Mouse (Mus musculus) kidney, adult 2 months (tissue): Measurements from ENCODE around the gene Dcx. TPM values are rescaled to one million over a fixed set of nuclear protein-coding genes. Genes with fewer than 3 reads are reported as not detected.

Source experiments
- DNase-seq: peaks from one replicate; pipeline ENCODE4 v3.0.0; 2021
- H3K27ac ChIP-seq: fragments of 200-500 bp; 2 replicates; pipeline ENCODE4 v1.5.1; 2012; ENCODE audit warnings: low read depth, low read length, control low read depth, inconsistent platforms; ENCODE audit not compliant: insufficient read depth
- H3K27me3 ChIP-seq: fragments of 200-500 bp; replicated peaks from 2 replicates; pipeline ENCODE4 v1.6.1; 2012; ENCODE audit warnings: mild to moderate bottlenecking, moderate library complexity, low read length, inconsistent platforms; ENCODE audit not compliant: control insufficient read depth, insufficient read depth
- H3K36me3 ChIP-seq: fragments of 200-500 bp; 2 replicates; pipeline ENCODE4 v1.6.1; 2012; ENCODE audit warnings: mild to moderate bottlenecking, moderate library complexity, low read length, inconsistent platforms; ENCODE audit not compliant: control insufficient read depth, insufficient read depth
- H3K4me1 ChIP-seq: fragments of 200-500 bp; 2 replicates; pipeline ENCODE4 v1.6.1; 2011; ENCODE audit warnings: low read length; ENCODE audit not compliant: control insufficient read depth, insufficient read depth
- H3K4me3 ChIP-seq: fragments of 200-500 bp; 2 replicates; pipeline ENCODE4 v1.5.1; 2011; ENCODE audit warnings: mild to moderate bottlenecking, low read depth, low read length, control low read depth; ENCODE audit not compliant: insufficient read depth
- CTCF ChIP-seq: fragments of 200-500 bp; conservative IDR thresholded peaks from 2 replicates; pipeline ENCODE4 v1.5.1; 2011; ENCODE audit warnings: low read depth, mild to moderate bottlenecking, control low read depth, low read length, moderate library complexity, mixed read lengths; ENCODE audit not compliant: insufficient read depth, insufficient read length
- POLR2A ChIP-seq: fragments of 200-500 bp; IDR thresholded peaks from one replicate; pipeline ENCODE4 v1.6.1; 2011; ENCODE audit warnings: low read depth, low read length, control low read depth
- WGBS: fragments of 180-500 bp; shearing (Covaris S2); methylation state at CpG from one replicate; pipeline ENCODE4 v1.1.7; 2018; 5-methylcytosine and 5-hydroxymethylcytosine counted together
- polyA plus RNA-seq: library from polyadenylated mRNA; depleted of rRNA; stranded (reverse); fragments of >200 nt; gene quantifications from 2 replicates; pipeline ENCODE4 v1.2.3, GENCODE M21; 2012

Dcx gene
- polyA plus RNA-seq, 1 experiment = 0.05 TPM

- H3K4me3 ChIP-seq = no peak overlapping the region
- no peaks in the 10 kb centered on the region for H3K4me1 ChIP-seq
- TF ChIP-seq POLR2A (no peak), CTCF (no peak)
- WGBS = 56% methylated on average over 4 of the region's 4 CpGs
- H3K27ac ChIP-seq = no peak overlapping the region
- DNase-seq = peak; percentile 14
- H3K27me3 ChIP-seq = no peaks in the 10 kb centered on the region
- no peaks in the 10 kb centered on the region for H3K36me3 ChIP-seq
Measured at GRCm38 (mm10) chrX:143881806-143882468, 51.2 kb downstream of the Dcx start.

GRCm38 (mm10) chrX:143879631-143880030, 53.5 kb downstream of the Dcx start:
- no peaks in the 10 kb centered on the region for H3K27me3 ChIP-seq
- 90% methylated on average over 3 of the region's 3 CpGs for WGBS
- no peak overlapping the region for H3K27ac ChIP-seq
- no peaks in the 10 kb centered on the region for H3K36me3 ChIP-seq
- DNase-seq = no peak
- TF ChIP-seq CTCF = no peak
- TF ChIP-seq POLR2A = no peak
- no peaks in the 10 kb centered on the region for H3K4me1 ChIP-seq
- H3K4me3 ChIP-seq = no peak overlapping the region

- H3K27ac ChIP-seq = no peak overlapping the region
- no peaks in the 10 kb centered on the region for H3K36me3 ChIP-seq
- WGBS = 85% methylated on average over 5 of the region's 5 CpGs
- no peaks in the 10 kb centered on the region for H3K27me3 ChIP-seq
- TF ChIP-seq POLR2A (no peak), CTCF (no peak)
- no peak overlapping the region for H3K4me3 ChIP-seq
- no peaks in the 10 kb centered on the region for H3K4me1 ChIP-seq
- no peak for DNase-seq
Measured at GRCm38 (mm10) chrX:143867129-143867664, 65.9 kb downstream of the Dcx start.

GRCm38 (mm10) chrX:143851351-143851750, 81.8 kb downstream of the Dcx start:
- Histone ChIP-seq H3K4me1 (no peaks in the 10 kb centered on the region), H3K27ac (no peak overlapping the region), H3K27me3 (no peaks in the 10 kb centered on the region), H3K36me3 (no peaks in the 10 kb centered on the region), H3K4me3 (no peak overlapping the region)
- no peak for TF ChIP-seq CTCF
- TF ChIP-seq POLR2A = no peak
- no peak for DNase-seq
- WGBS = 45% methylated on average over 3 of the region's 3 CpGs

GRCm38 (mm10) chrX:143849969-143850368, 83.1 kb downstream of the Dcx start:
- no peak overlapping the region for H3K4me3 ChIP-seq
- no peaks in the 10 kb centered on the region for H3K4me1 ChIP-seq
- WGBS = 85% methylated on average over 3 of the region's 3 CpGs
- H3K27ac ChIP-seq = no peak overlapping the region
- H3K27me3 ChIP-seq = no peaks in the 10 kb centered on the region
- no peak for DNase-seq
- no peak for TF ChIP-seq CTCF
- no peak for TF ChIP-seq POLR2A
- no peaks in the 10 kb centered on the region for H3K36me3 ChIP-seq

- no peak for DNase-seq
- H3K4me1 ChIP-seq = no peaks in the 10 kb centered on the region
- no peak overlapping the region for H3K4me3 ChIP-seq
Measured at GRCm38 (mm10) chrX:143846637-143847036, 86.5 kb downstream of the Dcx start.

GRCm38 (mm10) chrX:143827212-143827611, 105.9 kb downstream of the Dcx start, which contains the start of gene Capn6:
Capn6 (minus strand) TSS chrX:143827414.
- DNase-seq = peak; percentile 23
- no peaks in the 10 kb centered on the region for H3K36me3 ChIP-seq
- 24% methylated on average over 4 of the region's 4 CpGs for WGBS
- no peak within 1 kb of the TSS for H3K4me3 ChIP-seq
- H3K27ac ChIP-seq = no peak within 1 kb of the TSS
- no peaks in the 10 kb centered on the region for H3K27me3 ChIP-seq
- no peaks in the 10 kb centered on the region for H3K4me1 ChIP-seq
- TF ChIP-seq POLR2A (no peak), CTCF (no peak)

More at GRCm38 (mm10) chrX:143846637-143847036, 86.5 kb downstream of the Dcx start:
- Histone ChIP-seq H3K27me3 (no peaks in the 10 kb centered on the region), H3K36me3 (no peaks in the 10 kb centered on the region), H3K27ac (no peak overlapping the region)
- 37% methylated on average over 3 of the region's 3 CpGs for WGBS
- TF ChIP-seq CTCF (no peak), POLR2A (no peak)
